Mouse (Mus musculus): Measurements from ENCODE around the gene Strip2. TPM values are rescaled to one million over a fixed set of nuclear protein-coding genes. Genes with fewer than 3 reads are reported as not detected.

Strip2 gene
- total and polyA plus RNA-seq, 3 experiments: 0.42 to 1.4 (median 1.3) TPM

DNA sequence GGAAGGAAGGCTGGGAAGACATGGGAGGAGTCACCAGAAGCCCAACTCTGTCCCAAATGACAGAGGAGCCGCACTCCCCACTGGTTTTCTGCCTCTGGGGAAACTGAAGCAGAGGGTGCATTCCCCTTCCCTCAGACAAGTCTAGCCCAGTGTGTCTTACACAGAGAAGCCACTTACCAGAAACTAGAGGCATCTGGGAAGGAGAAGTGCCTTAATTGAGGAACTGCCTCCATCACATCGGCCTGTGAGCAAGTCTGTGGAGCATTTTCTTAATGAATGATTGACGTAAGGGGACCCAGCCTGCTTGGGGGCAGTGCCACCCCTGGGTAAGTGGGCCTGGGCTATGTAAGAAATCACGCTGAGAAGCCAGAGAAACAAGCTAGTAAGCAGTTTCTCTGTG, 82.0 kb downstream of the Strip2 start:
- no peak overlapping the region for H3K9ac ChIP-seq (ENCODE audit: insufficient read depth, low read depth)
- dilution Hi-C loops (cut with MboI; ENCODE audit: extremely low pct_ligation_motif_present, extremely low pct_unique_long_range_greater_than_20kb, low sequenced_read_pairs) (no loop called here), in situ Hi-C loops (cut with MboI; ENCODE audit: low pct_ligation_motif_present, low pct_unique_long_range_greater_than_20kb, low sequenced_read_pairs) (no loop called here)
- H3K36me3 ChIP-seq (replicated peaks in 1 of 2; ENCODE audit: control insufficient read depth in 1 of 2, insufficient read depth in 1 of 2, low read length in 1 of 2): no peaks in the 10 kb centered on the region
- no peak overlapping the region for H3K4me2 ChIP-seq (ENCODE audit: insufficient read depth, low read depth, poor library complexity, severe bottlenecking)
- no peak overlapping the region for H3K4me3 ChIP-seq (replicated peaks in 1 of 3; ENCODE audit: low read depth in 2 of 3, low read length in 2 of 3, poor library complexity in 1 of 3)
- H3K9me3 ChIP-seq (replicated peaks; ENCODE audit: low read length): no peaks in the 10 kb centered on the region
- no peak overlapping the region for H3K27ac ChIP-seq (ENCODE audit: insufficient read depth, low read depth)
- no peaks in the 10 kb centered on the region for H3K27me3 ChIP-seq (replicated peaks)
- TF ChIP-seq PAX5 (IDR thresholded peaks at IDR 0.05; ENCODE audit: low read length): no peak
- no peak for TF ChIP-seq MAZ (IDR thresholded peaks at IDR 0.05; ENCODE audit: low read depth, low read length)
- no peak for TF ChIP-seq ZKSCAN1 (IDR thresholded peaks at IDR 0.05; ENCODE audit: borderline replicate concordance, low read depth, low read length)
- no peak for TF ChIP-seq TCF12 (IDR thresholded peaks at IDR 0.05; ENCODE audit: low read depth, low read length)
- TF ChIP-seq NELFE (IDR thresholded peaks at IDR 0.05; ENCODE audit: low read depth, low read length): no peak
- no peak for TF ChIP-seq BHLHE40 (IDR thresholded peaks at IDR 0.05; ENCODE audit: low read depth, low read length)
- TF ChIP-seq KAT2A (IDR thresholded peaks at IDR 0.05; ENCODE audit: insufficient replicate concordance, low read length): no peak
- no peak for TF ChIP-seq MEF2A (IDR thresholded peaks at IDR 0.05; ENCODE audit: borderline replicate concordance, low read depth, low read length)
- DNase-seq (ENCODE audit: extremely low read depth): no peak
- H3K4me1 ChIP-seq (ENCODE audit: control insufficient read depth in 1 of 2, insufficient read depth in 2 of 2): no peaks in the 10 kb centered on the region
- H3K79me2 ChIP-seq (replicated peaks; ENCODE audit: control insufficient read depth, extremely low read depth, insufficient read depth, poor library complexity, severe bottlenecking): no peaks in the 10 kb centered on the region

- Histone ChIP-seq H3K27me3 (replicated peaks) (no peaks in the 10 kb centered on the region), H3K9ac (ENCODE audit: insufficient read depth, low read depth) (no peak overlapping the region), H3K36me3 (replicated peaks in 1 of 2; ENCODE audit: control insufficient read depth in 1 of 2, insufficient read depth in 1 of 2, low read length in 1 of 2) (no peaks in the 10 kb centered on the region), H3K79me2 (replicated peaks; ENCODE audit: control insufficient read depth, extremely low read depth, insufficient read depth, poor library complexity, severe bottlenecking) (no peaks in the 10 kb centered on the region), H3K4me2 (ENCODE audit: insufficient read depth, low read depth, poor library complexity, severe bottlenecking) (peak overlapping the region; percentile 76), H3K9me3 (replicated peaks; ENCODE audit: low read length) (no peaks in the 10 kb centered on the region), H3K27ac (ENCODE audit: insufficient read depth, low read depth) (no peak overlapping the region), H3K4me3 (replicated peaks in 1 of 3; ENCODE audit: low read depth in 2 of 3, low read length in 2 of 3, poor library complexity in 1 of 3) (peak overlapping the region in 1 of 3 experiments; percentile 18), H3K4me1 (ENCODE audit: control insufficient read depth in 1 of 2, insufficient read depth in 2 of 2) (peaks cover 0 to 4% of the 10 kb centered on the region in 2 experiments; a peak in 2 of 4 replicates)
- dilution Hi-C loops (cut with MboI; ENCODE audit: extremely low pct_ligation_motif_present, extremely low pct_unique_long_range_greater_than_20kb, low sequenced_read_pairs) (no loop called here), in situ Hi-C loops (cut with MboI; ENCODE audit: low pct_ligation_motif_present, low pct_unique_long_range_greater_than_20kb, low sequenced_read_pairs) (no loop called here)
- TF ChIP-seq MAX (IDR thresholded peaks at IDR 0.05; ENCODE audit: low read length): no peak
- no peak for TF ChIP-seq POLR2A (IDR thresholded peaks at IDR 0.05; ENCODE audit: low read depth, low read length)
- no peak for TF ChIP-seq NRF1 (IDR thresholded peaks at IDR 0.05; ENCODE audit: low read depth, low read length)
- no peak for TF ChIP-seq MYC (IDR thresholded peaks at IDR 0.05; ENCODE audit: low read depth, low read length)
- no peak for TF ChIP-seq NELFE (IDR thresholded peaks at IDR 0.05; ENCODE audit: low read depth, low read length)
- TF ChIP-seq TCF12 (IDR thresholded peaks at IDR 0.05; ENCODE audit: low read depth, low read length): no peak
- no peak for TF ChIP-seq ETS1 (conservative IDR thresholded peaks at IDR 0.05; ENCODE audit: low read depth, low read length)
- TF ChIP-seq CHD1 (IDR thresholded peaks at IDR 0.05; ENCODE audit: low read depth, low read length): no peak
- TF ChIP-seq SIN3A (IDR thresholded peaks at IDR 0.05; ENCODE audit: low read length): no peak
- no peak for TF ChIP-seq BHLHE40 (IDR thresholded peaks at IDR 0.05; ENCODE audit: low read depth, low read length)
- TF ChIP-seq KAT2A (IDR thresholded peaks at IDR 0.05; ENCODE audit: insufficient replicate concordance, low read length): no peak
- TF ChIP-seq HCFC1 (IDR thresholded peaks at IDR 0.05; ENCODE audit: low read depth, low read length): no peak
- TF ChIP-seq ELF1 (IDR thresholded peaks at IDR 0.05; ENCODE audit: low read depth, low read length): no peak
- no peak for TF ChIP-seq RAD21 (IDR thresholded peaks at IDR 0.05; ENCODE audit: low read depth, low read length)
- no peak for DNase-seq (ENCODE audit: extremely low read depth)
These were observed 85.8 kb downstream of the Strip2 start for GRCm38 (mm10) chr6:30002628-30003027.
